Mouse (Mus musculus) embryonic facial prominence, embryonic 14.5 days (tissue): Measurements from ENCODE around the gene Stk16. TPM values are rescaled to one million over a fixed set of nuclear protein-coding genes. Genes with fewer than 3 reads are reported as not detected.
"Not testable (repeated sequence)": the region's sequence is repeated elsewhere in the genome, so short reads cannot be mapped to it uniquely, and the experiment has no call there.

Source experiments
- ATAC-seq: fragments of 200-750 bp; cut with Nextera tagmentation; 2 replicates; pipeline ENCODE4 v1.8.0; 2017; ENCODE audit warnings: low read depth, moderate number of reproducible peaks, moderate TSS enrichment
- DNase-seq: peaks from one replicate; pipeline ENCODE4 v3.0.0-alpha.2; 2015; ENCODE audit warnings: low spot score
- H3K27ac ChIP-seq: fragments of 300-500 bp; sonication (generic); replicated peaks from 2 replicates; pipeline ENCODE4 v1.5.1; 2014; ENCODE audit warnings: low read depth, mild to moderate bottlenecking, low read length, moderate library complexity
- H3K27me3 ChIP-seq: fragments of 300-500 bp; sonication (generic); replicated peaks from 2 replicates; pipeline ENCODE4 v1.6.1; 2014; ENCODE audit warnings: low read length; ENCODE audit not compliant: control insufficient read depth, insufficient read depth
- H3K36me3 ChIP-seq: fragments of 300-500 bp; sonication (generic); 2 replicates; pipeline ENCODE4 v1.6.1; 2014; ENCODE audit warnings: low read length, mixed read lengths; ENCODE audit not compliant: control insufficient read depth, insufficient read depth
- H3K4me1 ChIP-seq: fragments of 300-500 bp; sonication (generic); 2 replicates; pipeline ENCODE4 v1.6.1; 2014; ENCODE audit warnings: antibody characterized with exemption, low read length; ENCODE audit not compliant: control insufficient read depth, insufficient read depth
- H3K4me2 ChIP-seq: fragments of 300-500 bp; sonication (generic); 2 replicates; pipeline ENCODE4 v1.6.1; 2014; ENCODE audit warnings: low read depth, mild to moderate bottlenecking, low read length, moderate library complexity, mixed read lengths
- H3K4me3 ChIP-seq: fragments of 300-500 bp; sonication (generic); 2 replicates; pipeline ENCODE4 v1.5.1; 2014; ENCODE audit warnings: low read depth, mild to moderate bottlenecking, low read length
- H3K9ac ChIP-seq: fragments of 300-500 bp; sonication (generic); 2 replicates; pipeline ENCODE4 v1.6.1; 2014; ENCODE audit warnings: low read depth, mild to moderate bottlenecking, low read length, moderate library complexity, mixed read lengths
- H3K9me3 ChIP-seq: fragments of 300-500 bp; sonication (generic); 2 replicates; pipeline ENCODE4 v1.6.1; 2016; ENCODE audit warnings: low read length; ENCODE audit not compliant: control insufficient read depth
- WGBS: fragments of 180-500 bp; shearing (Covaris S2); extraction: QIAGEN DNeasy Blood & Tissue Kit; methylation state at CpG from one replicate; pipeline ENCODE4 v1.1.7; 2014; 5-methylcytosine and 5-hydroxymethylcytosine counted together
- polyA plus RNA-seq: library from polyadenylated mRNA; unstranded; fragments of >200 nt; fragmentation: Nextera tagmentation; extraction: Ambion mirVana; gene quantifications from 2 replicates; pipeline ENCODE4 v1.2.1, GENCODE M21; 2014

The Stk16 gene
- polyA plus RNA-seq, 1 experiment from 2014 or later: 97.1 TPM

- no peak overlapping the region for H3K4me2 ChIP-seq
- H3K27ac ChIP-seq: no peak overlapping the region
- H3K9ac ChIP-seq: no peak overlapping the region
- H3K4me1 ChIP-seq: no peaks in the 10 kb centered on the region
- 60% methylated on average over 3 of the region's 3 CpGs for WGBS
- DNase-seq: no peak
- no peaks in the 10 kb centered on the region for H3K9me3 ChIP-seq
- H3K36me3 ChIP-seq: no peaks in the 10 kb centered on the region
- H3K4me3 ChIP-seq: no peak overlapping the region
- no peak for ATAC-seq
- peaks cover 13% of the 10 kb centered on the region for H3K27me3 ChIP-seq
These were observed 14.8 kb downstream of the Stk16 start for GRCm38 (mm10) chr1:75225473-75225872.

DNA sequence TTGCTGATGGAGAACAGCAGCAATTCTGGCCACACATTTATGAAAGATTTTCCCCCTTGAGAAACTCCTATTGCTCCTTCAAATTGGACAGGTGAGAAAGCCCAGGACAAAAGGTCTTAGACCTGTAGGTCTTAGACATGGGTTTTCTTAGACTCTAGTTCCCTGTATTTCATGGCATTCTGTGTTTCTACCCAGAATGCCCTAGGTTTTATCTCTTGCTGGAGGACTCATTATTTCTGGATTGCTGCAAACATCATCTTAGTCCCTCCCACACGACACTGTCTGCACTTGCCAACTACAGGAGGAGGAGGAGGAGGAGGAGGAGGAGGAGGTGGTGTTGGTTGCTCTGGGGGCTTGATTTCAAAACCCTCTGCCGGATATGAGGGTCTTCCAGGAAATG is 15.5 kb downstream of the Stk16 start:
- peaks cover 6% of the 10 kb centered on the region for H3K27me3 ChIP-seq
- no peak overlapping the region for H3K27ac ChIP-seq
- H3K4me1 ChIP-seq: no peaks in the 10 kb centered on the region
- H3K36me3 ChIP-seq: no peaks in the 10 kb centered on the region
- H3K9me3 ChIP-seq: no peaks in the 10 kb centered on the region
- DNase-seq (no peak), ATAC-seq (no peak)
- H3K4me3 ChIP-seq: no peak overlapping the region
- no peak overlapping the region for H3K4me2 ChIP-seq
- H3K9ac ChIP-seq: no peak overlapping the region
- WGBS: 50% methylated on average over 2 of the region's 2 CpGs

DNA sequence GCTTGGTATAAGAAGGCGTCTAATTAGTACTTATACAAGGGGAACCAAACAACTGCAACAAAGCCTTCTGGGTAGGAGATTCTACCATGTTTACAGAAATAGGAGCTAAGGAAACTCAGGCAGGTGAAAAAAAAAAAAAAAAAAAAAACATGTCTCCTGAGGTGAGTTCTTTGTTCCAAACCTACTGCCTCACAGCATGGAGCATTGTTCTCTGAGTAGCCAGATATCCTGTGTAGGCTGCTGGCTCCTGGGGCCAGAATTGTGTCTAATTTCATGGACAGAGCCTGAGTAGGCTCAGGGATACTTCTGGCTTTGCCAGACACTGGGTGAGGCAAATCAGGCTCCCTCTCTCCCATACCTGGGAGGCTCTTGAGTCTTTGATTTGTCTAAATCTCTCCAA is 17.0 kb downstream of the Stk16 start:
- Histone ChIP-seq H3K27me3 (no peaks in the 10 kb centered on the region), H3K4me2 (no peak overlapping the region), H3K36me3 (no peaks in the 10 kb centered on the region), H3K27ac (no peak overlapping the region), H3K4me1 (no peaks in the 10 kb centered on the region), H3K9me3 (no peaks in the 10 kb centered on the region), H3K9ac (no peak overlapping the region), H3K4me3 (no peak overlapping the region)
- ATAC-seq (no peak), DNase-seq (no peak)
- WGBS: 56% methylated on average over 1 of the region's 1 CpGs

DNA sequence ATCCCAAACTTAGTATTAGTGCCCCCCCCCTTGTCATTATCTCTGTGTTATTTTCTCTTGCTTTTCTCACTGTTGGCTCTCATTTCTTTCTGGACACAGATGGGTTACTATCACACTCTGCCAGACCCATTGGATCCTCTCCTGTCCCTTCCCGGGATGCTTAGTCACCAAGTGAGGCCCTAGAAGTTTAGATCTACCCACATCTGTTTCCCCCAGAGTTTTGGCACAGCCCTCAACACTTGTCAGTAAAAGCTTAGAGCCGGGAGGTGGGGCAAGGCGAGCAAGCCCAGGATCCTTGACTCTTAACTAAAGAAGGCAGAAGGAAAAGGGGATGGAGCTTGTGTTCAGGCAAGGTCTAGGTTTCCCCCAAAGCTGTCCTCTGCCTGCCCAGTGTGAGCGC is 18.5 kb downstream of the Stk16 start:
- no peak for DNase-seq
- no peak overlapping the region for H3K9ac ChIP-seq
- no peak overlapping the region for H3K4me3 ChIP-seq
- ATAC-seq: no peak
- WGBS: 67% methylated on average over 4 of the region's 4 CpGs
- H3K9me3 ChIP-seq: no peaks in the 10 kb centered on the region
- no peak overlapping the region for H3K4me2 ChIP-seq
- no peaks in the 10 kb centered on the region for H3K27me3 ChIP-seq
- H3K36me3 ChIP-seq: no peaks in the 10 kb centered on the region
- H3K27ac ChIP-seq: no peak overlapping the region
- H3K4me1 ChIP-seq: no peaks in the 10 kb centered on the region

DNA sequence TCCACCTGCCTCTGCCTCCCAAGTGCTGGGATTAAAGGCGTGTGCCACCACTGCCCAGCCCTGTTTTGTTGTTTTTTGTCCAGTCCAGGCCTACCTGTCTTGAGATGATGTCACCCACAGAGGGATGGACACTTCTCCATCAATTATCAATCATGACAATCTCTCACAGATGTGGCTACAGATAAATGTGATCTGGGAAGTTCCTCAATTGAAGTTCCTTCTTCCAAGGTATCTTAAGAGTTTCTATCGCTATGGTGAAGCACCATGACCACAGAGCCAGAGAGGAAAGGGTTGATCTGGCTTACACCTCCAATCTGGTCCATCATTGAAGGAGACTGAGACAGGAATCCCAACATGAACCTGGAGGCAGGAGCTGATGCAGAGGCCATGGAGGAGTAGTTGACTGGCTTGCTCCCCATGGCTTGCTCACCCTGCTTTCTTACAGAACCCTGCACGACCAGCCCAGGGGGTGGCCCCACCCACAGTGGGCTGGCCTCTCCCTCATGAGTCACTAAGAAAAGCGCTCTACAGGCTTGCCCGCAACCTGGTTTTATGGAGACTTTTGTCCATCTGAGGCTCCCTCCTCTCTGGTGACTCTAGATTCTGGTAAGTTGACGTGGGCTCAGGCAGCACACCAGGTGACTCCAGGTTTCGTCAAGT is 19.8 kb downstream of the Stk16 start:
- H3K4me1 ChIP-seq: no peaks in the 10 kb centered on the region
- H3K27me3 ChIP-seq: no peaks in the 10 kb centered on the region
- DNase-seq: no peak
- no peak for ATAC-seq
- no peak overlapping the region for H3K4me2 ChIP-seq
- no peak overlapping the region for H3K9ac ChIP-seq
- no peak overlapping the region for H3K4me3 ChIP-seq
- WGBS: 69% methylated on average over 7 of the region's 7 CpGs
- H3K27ac ChIP-seq: no peak overlapping the region
- H3K36me3 ChIP-seq: no peaks in the 10 kb centered on the region
- H3K9me3 ChIP-seq: no peaks in the 10 kb centered on the region

DNA sequence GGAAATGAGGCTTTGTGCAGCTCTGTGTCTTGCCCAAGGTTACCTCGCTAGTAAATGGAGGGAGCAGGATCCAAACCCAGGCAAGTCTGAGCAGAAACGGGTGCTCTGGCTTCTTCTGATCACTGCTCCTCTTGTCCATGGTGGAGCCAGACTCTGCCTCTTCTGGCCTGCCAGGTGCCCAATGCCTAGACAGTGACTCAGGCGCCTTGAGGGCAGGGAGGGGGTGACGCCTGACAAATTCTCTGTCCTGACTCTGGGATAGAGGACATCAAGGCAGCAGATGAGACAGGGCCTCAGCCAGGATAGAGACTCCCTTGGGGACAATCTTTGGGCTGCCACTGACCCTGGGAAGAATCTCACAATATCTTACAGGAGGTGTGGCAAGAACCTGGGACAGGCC is 20.6 kb downstream of the Stk16 start:
- H3K9me3 ChIP-seq: no peaks in the 10 kb centered on the region
- ATAC-seq (no peak), DNase-seq (no peak)

DNA sequence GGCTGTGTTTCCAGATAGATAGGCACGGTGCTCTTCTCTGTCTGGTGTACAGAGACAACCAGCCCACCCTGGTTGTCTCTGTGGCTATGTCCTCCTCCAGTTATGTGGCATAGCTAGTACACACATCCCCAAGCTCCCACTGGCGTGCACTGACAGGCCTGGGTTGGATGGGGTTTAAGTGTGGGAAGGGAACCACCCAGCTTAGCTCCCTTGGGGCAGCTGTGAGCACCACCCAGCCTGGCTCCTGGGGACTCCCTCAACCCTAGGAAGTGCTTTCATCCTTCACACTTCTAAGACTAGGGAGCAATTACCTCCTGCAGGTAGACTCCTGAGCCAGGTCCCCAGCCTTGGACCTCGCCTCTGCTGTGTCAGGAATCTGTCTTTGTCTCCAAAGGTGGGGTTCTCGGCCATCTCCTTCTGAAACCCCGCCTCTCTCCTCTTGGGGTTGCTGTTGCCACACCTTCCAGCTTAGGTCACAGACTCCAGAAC is 21.1 kb downstream of the Stk16 start, which contains the start of gene A630095N17Rik:
A630095N17Rik (minus strand) TSS at position 439 of the 489 bp plus-strand sequence.
- no peaks in the 10 kb centered on the region for H3K9me3 ChIP-seq
- DNase-seq: no peak
- no peak within 1 kb of the TSS for H3K4me3 ChIP-seq
- H3K4me2 ChIP-seq: no peak within 1 kb of the TSS
- 69% methylated on average over 5 of the region's 5 CpGs for WGBS
- no peaks in the 10 kb centered on the region for H3K4me1 ChIP-seq
- ATAC-seq: no peak
- no peak within 1 kb of the TSS for H3K9ac ChIP-seq
- H3K27ac ChIP-seq: no peak within 1 kb of the TSS
- H3K27me3 ChIP-seq: no peaks in the 10 kb centered on the region
- H3K36me3 ChIP-seq: no peaks in the 10 kb centered on the region

More for the DNA sequence above, 20.6 kb downstream of the Stk16 start:
- Histone ChIP-seq H3K27me3 (no peaks in the 10 kb centered on the region), H3K9ac (no peak overlapping the region), H3K4me1 (no peaks in the 10 kb centered on the region), H3K4me2 (no peak overlapping the region), H3K36me3 (no peaks in the 10 kb centered on the region), H3K27ac (no peak overlapping the region), H3K4me3 (no peak overlapping the region)
- WGBS: 73% methylated on average over 4 of the region's 4 CpGs

DNA sequence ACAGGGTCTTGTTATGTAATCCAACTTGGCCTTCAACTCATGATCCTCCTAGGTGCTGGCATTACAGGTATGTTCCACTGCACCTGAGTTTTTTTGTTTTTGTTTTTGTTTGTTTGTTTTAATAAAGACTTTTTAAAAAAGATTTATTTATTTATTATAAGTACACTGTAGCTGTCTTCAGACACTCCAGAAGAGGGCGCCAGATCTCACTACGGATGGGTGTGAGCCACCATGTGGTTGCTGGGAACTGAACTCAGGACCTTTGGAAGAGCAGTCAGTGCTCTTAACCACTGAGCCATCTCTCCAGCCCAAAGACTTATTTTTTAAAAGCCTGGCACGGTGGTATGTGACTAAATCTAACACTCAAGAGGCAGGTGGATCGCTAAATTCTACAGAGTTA is 21.9 kb downstream of the Stk16 start:
- not testable (repeated sequence) for H3K9ac ChIP-seq, H3K27me3 ChIP-seq, H3K9me3 ChIP-seq, H3K27ac ChIP-seq, H3K4me2 ChIP-seq, H3K36me3 ChIP-seq, DNase-seq, ATAC-seq, H3K4me3 ChIP-seq, H3K4me1 ChIP-seq
- 63% methylated on average over 4 of the region's 4 CpGs for WGBS

DNA sequence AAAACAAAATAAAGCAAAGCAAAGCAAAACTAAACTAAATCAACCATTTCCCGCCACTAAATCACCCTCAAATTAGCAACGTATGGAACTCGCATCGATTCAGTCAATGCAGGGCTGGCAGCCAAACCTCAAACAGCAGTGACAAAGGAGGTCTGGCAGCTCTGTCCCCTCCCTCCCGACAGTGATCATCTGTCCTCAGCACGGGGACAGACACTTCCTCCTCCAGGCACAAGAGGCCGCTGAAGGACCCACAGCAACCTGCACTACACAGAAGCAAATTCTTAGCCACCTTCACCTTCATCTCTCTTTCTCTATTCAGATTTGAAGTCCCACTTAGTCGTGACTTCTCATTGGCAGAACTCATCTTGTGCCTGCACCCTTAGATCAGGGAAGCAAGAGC is 24.0 kb downstream of the Stk16 start:
- Histone ChIP-seq H3K9ac (peak overlapping the region; percentile 15; the same call in 1 of the 2 replicates), H3K4me3 (no peak overlapping the region), H3K36me3 (peaks cover 6% of the 10 kb centered on the region; the same call in 1 of the 2 replicates), H3K27ac (no peak overlapping the region), H3K4me2 (peak overlapping the region; percentile 6; the same call in 1 of the 2 replicates), H3K9me3 (no peaks in the 10 kb centered on the region), H3K4me1 (no peaks in the 10 kb centered on the region), H3K27me3 (no peaks in the 10 kb centered on the region)
- ATAC-seq (peak; percentile 44; the same call in 1 of the 2 replicates), DNase-seq (peak; percentile 80)
- WGBS: 0% methylated on average over 8 of the region's 8 CpGs
